Comparison of ENCODE assay signal across 10 mouse cellular contexts in genomic region chr1:140659607-140660340, GRCm38 (mm10).
DNase-seq lines count a peak whose midpoint lies in the region; TF ChIP-seq lines count a peak whose summit lies in the region.
"Had no signal": no experiment of that assay in that cellular context is flagged by ENCODE, and none has a peak within 500 bp of the region (broad histone marks: within the 10 kb centered on the region; RNA-seq: fewer than 3 reads in every experiment).

No protein-coding gene starts in this region.

- peak; percentile 9 to 12 for DNase-seq in cerebellum, postnatal 14 days
- no peak for DNase-seq in cerebellum, postnatal 36 days
- peak; percentile 13 to 22 for DNase-seq in left cerebral cortex, adult 18-20 months (ENCODE audit: low spot score in 2 of 2)
- DNase-seq in left cerebral cortex, postnatal 4 days: no peak
- peak; percentile 56 for DNase-seq in brain, embryonic 14.5 days (ENCODE audit: low read depth)
- peak; percentile 13 for DNase-seq in retina, postnatal 1 day
- DNase-seq in c-Kit-positive CD71-positive TER-119-positive erythroid progenitor cells, embryonic 14.5 days (ENCODE audit: low spot score): no peak
- no peak for DNase-seq in lung, postnatal 4 days
- DNase-seq: B cell, adult 2 months; thymus, postnatal 14 days had no signal

- TF ChIP-seq CTCF in brain, embryonic 14.5 days (IDR thresholded peaks at IDR 0.05; ENCODE audit: borderline replicate concordance, extremely low read depth, insufficient read depth, insufficient read length): peak; percentile 22; the same call in 1 of the 2 replicates

- intact Hi-C loops in left cerebral cortex, postnatal 4 days (cut with DNase I): loop anchor here (2.0 to 10.0 kb wide), 2 partner anchors 105 to 489 kb away; no protein-coding TSS in a partner anchor

- TF ChIP-seq POLR2A in brain, embryonic 14.5 days (IDR thresholded peaks at IDR 0.05; ENCODE audit: borderline replicate concordance, extremely low read depth, insufficient read depth, insufficient read length, poor library complexity, severe bottlenecking): no peak

Comparison
In these comparisons a context has a peak if more than half of its experiments do, and no peak if none do; other contexts are left out.
1. DNase-seq: peak in cerebellum, postnatal 14 days (2 of 2), left cerebral cortex, adult 18-20 months (2 of 2), brain, embryonic 14.5 days (single experiment) and retina, postnatal 1 day (single experiment); none in cerebellum, postnatal 36 days (0 of 2), left cerebral cortex, postnatal 4 days (single experiment), c-Kit-positive CD71-positive TER-119-positive erythroid progenitor cells, embryonic 14.5 days (single experiment) and lung, postnatal 4 days (0 of 2).